Mouse (Mus musculus) forebrain, embryonic 16.5 days (tissue): ENCODE data around the gene Psmb9. TPM values are rescaled to one million over a fixed set of nuclear protein-coding genes. Genes with fewer than 3 reads are reported as not detected.

Source experiments
- ATAC-seq: fragments of 200-750 bp; cut with Nextera tagmentation; 2 replicates; pipeline ENCODE4 v1.8.0; 2017; ENCODE audit warnings: mild to moderate bottlenecking, moderate library complexity
- H3K27ac ChIP-seq: fragments of 300-500 bp; sonication (generic); 2 replicates; pipeline ENCODE4 v1.5.1; 2014; ENCODE audit warnings: low read length, control low read depth
- H3K27me3 ChIP-seq: fragments of 300-500 bp; sonication (generic); replicated peaks from 2 replicates; pipeline ENCODE4 v1.6.1; 2014; ENCODE audit warnings: low read length; ENCODE audit not compliant: control insufficient read depth, insufficient read depth
- H3K36me3 ChIP-seq: fragments of 300-500 bp; sonication (generic); 2 replicates; pipeline ENCODE4 v1.6.1; 2014; ENCODE audit not compliant: control insufficient read depth, insufficient read depth
- H3K4me1 ChIP-seq: fragments of 300-500 bp; sonication (generic); replicated peaks from 2 replicates; pipeline ENCODE4 v1.6.1; 2014; ENCODE audit warnings: low read length; ENCODE audit not compliant: control insufficient read depth, insufficient read depth
- H3K4me2 ChIP-seq: fragments of 300-500 bp; sonication (generic); 2 replicates; pipeline ENCODE4 v1.6.1; 2014; ENCODE audit warnings: mild to moderate bottlenecking, low read length, control low read depth
- H3K4me3 ChIP-seq: fragments of 300-500 bp; sonication (generic); replicated peaks from 2 replicates; pipeline ENCODE4 v1.5.1; 2014; ENCODE audit warnings: mild to moderate bottlenecking, low read length, control low read depth
- H3K9ac ChIP-seq: fragments of 300-500 bp; sonication (generic); replicated peaks from 2 replicates; pipeline ENCODE4 v1.6.1; 2014; ENCODE audit warnings: low read depth, low read length, control low read depth
- H3K9me3 ChIP-seq: fragments of 300-500 bp; sonication (generic); 2 replicates; pipeline ENCODE4 v1.6.1; 2016; ENCODE audit warnings: low read length; ENCODE audit not compliant: control insufficient read depth
- WGBS: fragments of 180-500 bp; shearing (Covaris S2); extraction: QIAGEN DNeasy Blood & Tissue Kit; methylation state at CpG from one replicate; pipeline ENCODE4 v1.1.7; 2014; 5-methylcytosine and 5-hydroxymethylcytosine counted together
- polyA plus RNA-seq: library from polyadenylated mRNA; unstranded; fragments of >200 nt; fragmentation: Nextera tagmentation; extraction: Ambion mirVana; gene quantifications from 2 replicates; pipeline ENCODE4 v1.2.1, GENCODE M21; 2015

Gene Psmb9
- polyA plus RNA-seq, 1 experiment from 2014 or later, result 0.43 TPM

GRCm38 (mm10) chr17:34194723-34195122 is 7.2 kb upstream of the Psmb9 start:
- Histone ChIP-seq H3K9ac (no peak overlapping the region), H3K4me1 (peaks cover 15% of the 10 kb centered on the region), H3K27me3 (peaks cover 62% of the 10 kb centered on the region), H3K4me2 (no peak overlapping the region), H3K36me3 (no peaks in the 10 kb centered on the region), H3K4me3 (no peak overlapping the region), H3K9me3 (no peaks in the 10 kb centered on the region), H3K27ac (no peak overlapping the region)
- no peak for ATAC-seq
- 89% methylated on average over 4 of the region's 4 CpGs for WGBS

- H3K9ac ChIP-seq, result no peak overlapping the region
- peaks cover 59% of the 10 kb centered on the region for H3K27me3 ChIP-seq
- no peak overlapping the region for H3K4me3 ChIP-seq
- H3K4me1 ChIP-seq, result peaks cover 15% of the 10 kb centered on the region
- no peak overlapping the region for H3K27ac ChIP-seq
- no peak overlapping the region for H3K4me2 ChIP-seq
- H3K36me3 ChIP-seq, result no peaks in the 10 kb centered on the region
- no peak for ATAC-seq
- WGBS, result 59% methylated on average over 8 of the region's 8 CpGs
- H3K9me3 ChIP-seq, result no peaks in the 10 kb centered on the region
Observed at GRCm38 (mm10) chr17:34193468-34193867, 5.9 kb upstream of the Psmb9 start.

DNA sequence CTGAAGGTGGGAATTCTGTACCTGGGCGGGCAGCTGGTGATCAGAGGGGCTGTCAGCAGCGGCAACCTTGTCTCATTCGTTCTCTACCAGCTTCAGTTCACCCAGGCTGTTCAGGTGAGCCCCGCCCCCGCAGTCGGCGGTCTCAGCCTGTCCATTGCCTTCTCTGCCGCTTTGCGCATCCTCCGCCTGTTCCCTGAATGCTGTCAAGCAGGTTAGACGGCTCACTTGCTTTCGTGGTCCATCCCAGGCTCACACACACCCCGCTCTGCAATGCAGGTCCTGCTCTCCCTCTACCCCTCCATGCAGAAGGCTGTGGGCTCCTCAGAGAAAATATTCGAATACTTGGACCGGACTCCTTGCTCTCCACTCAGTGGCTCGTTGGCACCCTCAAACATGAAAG is 5.3 kb upstream of the Psmb9 start:
- H3K9me3 ChIP-seq, result no peaks in the 10 kb centered on the region
- H3K9ac ChIP-seq, result no peak overlapping the region
- no peak overlapping the region for H3K27ac ChIP-seq
- no peak overlapping the region for H3K4me3 ChIP-seq
- no peaks in the 10 kb centered on the region for H3K36me3 ChIP-seq
- WGBS, result 23% methylated on average over 16 of the region's 16 CpGs
- H3K4me2 ChIP-seq, result no peak overlapping the region
- ATAC-seq, result no peak
- peaks cover 14% of the 10 kb centered on the region for H3K4me1 ChIP-seq
- H3K27me3 ChIP-seq, result peaks cover 58% of the 10 kb centered on the region

GRCm38 (mm10) chr17:34188986-34189385 is 1.4 kb upstream of the Psmb9 start:
- Histone ChIP-seq H3K4me3 (no peak overlapping the region), H3K27me3 (peaks cover 46% of the 10 kb centered on the region), H3K9me3 (no peaks in the 10 kb centered on the region), H3K27ac (no peak overlapping the region), H3K9ac (no peak overlapping the region), H3K4me2 (no peak overlapping the region), H3K36me3 (no peaks in the 10 kb centered on the region), H3K4me1 (peaks cover 14% of the 10 kb centered on the region)
- 69% methylated on average over 6 of the region's 6 CpGs for WGBS
- no peak for ATAC-seq

DNA sequence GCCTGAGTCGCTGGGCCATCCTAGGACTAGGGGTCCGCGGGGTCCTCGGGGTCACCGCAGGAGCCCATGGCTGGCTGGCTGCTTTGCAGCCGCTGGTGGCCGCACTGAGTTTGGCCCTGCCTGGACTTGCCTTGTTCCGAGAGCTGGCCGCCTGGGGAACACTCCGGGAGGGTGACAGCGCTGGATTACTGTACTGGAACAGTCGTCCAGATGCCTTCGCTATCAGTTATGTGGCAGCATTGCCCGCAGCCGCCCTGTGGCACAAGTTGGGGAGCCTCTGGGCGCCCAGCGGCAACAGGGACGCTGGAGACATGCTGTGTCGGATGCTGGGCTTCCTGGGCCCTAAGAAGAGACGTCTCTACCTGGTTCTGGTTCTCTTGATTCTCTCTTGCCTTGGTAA is 446 bp upstream of the Psmb9 start:
- peaks cover 14% of the 10 kb centered on the region for H3K4me1 ChIP-seq
- ATAC-seq, result no peak
- H3K9ac ChIP-seq, result peak overlapping the region; percentile 54
- H3K4me3 ChIP-seq, result peak overlapping the region; percentile 56
- WGBS, result 3% methylated on average over 20 of the region's 20 CpGs
- H3K9me3 ChIP-seq, result no peaks in the 10 kb centered on the region
- no peak overlapping the region for H3K27ac ChIP-seq
- H3K27me3 ChIP-seq, result peaks cover 45% of the 10 kb centered on the region
- no peaks in the 10 kb centered on the region for H3K36me3 ChIP-seq
- H3K4me2 ChIP-seq, result peak overlapping the region; percentile 93

DNA sequence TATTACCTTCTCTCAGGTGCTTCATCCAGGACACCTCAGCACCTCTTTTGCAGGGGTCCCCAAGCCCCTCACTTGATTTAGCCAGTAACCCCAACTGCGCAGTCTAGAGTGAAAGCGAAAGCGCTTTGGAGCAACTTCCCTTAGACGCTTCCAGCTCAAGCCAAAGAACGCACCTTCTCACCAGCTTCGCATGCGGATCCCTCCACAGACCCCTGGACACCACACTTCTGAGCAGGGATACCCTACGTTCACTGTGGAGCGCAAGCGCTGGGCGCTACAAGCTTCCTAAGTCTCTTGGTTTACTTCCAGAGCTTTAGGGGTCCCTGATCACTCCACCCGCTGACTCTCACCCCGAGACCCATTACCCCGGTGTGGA is 691 bp downstream of the Psmb9 start:
- H3K27me3 ChIP-seq, result peaks cover 37% of the 10 kb centered on the region

DNA sequence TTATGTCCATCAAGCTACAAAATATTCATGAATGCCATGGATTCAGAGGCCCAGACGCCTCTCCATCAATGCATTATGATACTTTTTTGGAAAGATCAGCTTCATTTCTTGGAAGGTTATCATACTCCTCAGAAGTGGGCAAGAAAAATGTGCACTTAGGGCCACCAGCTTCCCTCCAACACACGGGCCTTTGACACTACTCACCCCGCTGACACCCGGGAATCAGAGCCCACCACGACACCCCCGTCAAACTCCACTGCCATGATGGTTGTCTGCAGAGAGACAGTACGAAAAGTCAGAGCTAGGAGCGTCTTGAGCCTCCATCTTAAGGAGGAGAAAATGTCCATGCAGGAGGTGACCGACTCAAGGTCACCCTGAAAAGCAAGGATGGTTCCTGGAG is 2.0 kb downstream of the Psmb9 start:
- Histone ChIP-seq H3K27me3 (peaks cover 28% of the 10 kb centered on the region), H3K9ac (no peak overlapping the region), H3K4me3 (no peak overlapping the region), H3K4me1 (peaks cover 14% of the 10 kb centered on the region), H3K36me3 (no peaks in the 10 kb centered on the region), H3K9me3 (no peaks in the 10 kb centered on the region), H3K4me2 (no peak overlapping the region), H3K27ac (no peak overlapping the region)
- WGBS, result 85% methylated on average over 9 of the region's 9 CpGs
- no peak for ATAC-seq

More for the DNA sequence above, 691 bp downstream of the Psmb9 start:
- ATAC-seq, result peak; percentile 38
- peaks cover 14% of the 10 kb centered on the region for H3K4me1 ChIP-seq
- no peaks in the 10 kb centered on the region for H3K9me3 ChIP-seq
- no peak overlapping the region for H3K27ac ChIP-seq
- no peaks in the 10 kb centered on the region for H3K36me3 ChIP-seq
- H3K9ac ChIP-seq, result peak overlapping the region; percentile 47; the same call in 1 of the 2 replicates
- H3K4me2 ChIP-seq, result peak overlapping the region; percentile 93
- WGBS, result 5% methylated on average over 14 of the region's 14 CpGs
- peak overlapping the region; percentile 56 for H3K4me3 ChIP-seq

- ATAC-seq, result no peak
- WGBS, result 79% methylated on average over 15 of the region's 15 CpGs
Observed at GRCm38 (mm10) chr17:34183564-34184219, 3.9 kb downstream of the Psmb9 start.

DNA sequence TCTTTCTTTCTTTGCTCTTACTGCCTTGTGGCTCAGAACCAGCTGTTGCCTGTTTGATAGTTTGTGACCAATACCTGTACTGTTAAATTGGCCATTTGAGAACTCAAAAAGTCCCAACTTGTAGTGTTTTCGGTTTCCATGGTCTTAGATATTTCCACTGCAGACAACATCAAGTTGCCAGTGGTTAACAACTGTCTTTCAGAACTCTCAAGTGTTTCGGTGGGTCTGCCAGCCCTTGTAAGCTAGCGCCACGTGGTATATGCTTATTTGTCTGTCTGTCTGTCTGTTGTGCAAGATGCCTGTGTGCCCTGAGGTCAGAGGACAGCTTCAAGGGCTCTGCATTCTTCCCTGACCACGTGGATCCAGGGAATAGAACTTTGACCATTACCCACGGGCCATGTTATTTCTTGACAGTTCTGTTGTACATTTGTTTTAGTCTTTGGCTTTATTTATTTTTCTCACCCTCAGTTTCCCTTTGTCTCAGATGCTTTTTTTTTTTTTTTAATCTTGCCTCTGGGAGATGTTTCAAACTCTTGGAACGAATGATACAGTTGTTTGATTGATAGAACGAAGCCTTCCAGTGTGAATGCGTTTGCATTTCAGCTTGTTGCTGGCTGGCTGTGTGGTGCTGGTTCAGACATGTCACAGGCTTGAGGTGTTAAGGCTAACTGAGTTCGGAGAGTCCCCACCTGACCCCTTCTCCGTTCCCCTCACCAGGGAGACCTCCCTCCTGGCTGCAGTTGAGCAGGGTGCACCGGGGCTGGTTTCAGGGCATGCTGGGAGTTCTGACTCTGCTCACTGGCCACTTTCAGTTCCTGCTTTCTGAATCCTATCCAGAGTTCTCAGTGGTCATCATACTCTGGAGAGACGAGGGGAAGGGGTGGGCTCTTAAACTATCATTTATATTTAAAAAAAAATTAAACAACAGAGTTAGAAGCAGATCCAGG is 7.4 kb downstream of the Psmb9 start:
- Histone ChIP-seq H3K9me3 (0 out of 2 replicates have a peak, but pooled peaks cover 3% of the 10 kb centered on the region), H3K36me3 (no peaks in the 10 kb centered on the region), H3K4me3 (no peak overlapping the region), H3K4me1 (no peaks in the 10 kb centered on the region), H3K9ac (no peak overlapping the region), H3K27me3 (no peaks in the 10 kb centered on the region; the same call in 1 of the 2 replicates), H3K4me2 (no peak overlapping the region), H3K27ac (no peak overlapping the region)
- 76% methylated on average over 13 of the region's 13 CpGs for WGBS
- ATAC-seq, result no peak

More at GRCm38 (mm10) chr17:34183564-34184219, 3.9 kb downstream of the Psmb9 start:
- Histone ChIP-seq H3K4me1 (peaks cover 14% of the 10 kb centered on the region), H3K27me3 (peaks cover 23% of the 10 kb centered on the region), H3K27ac (no peak overlapping the region), H3K9me3 (no peaks in the 10 kb centered on the region), H3K36me3 (no peaks in the 10 kb centered on the region), H3K4me3 (no peak overlapping the region), H3K9ac (no peak overlapping the region), H3K4me2 (no peak overlapping the region)
